Mouse (Mus musculus): Measurements from ENCODE around the gene Snapc5. TPM values are rescaled to one million over a fixed set of nuclear protein-coding genes. Genes with fewer than 3 reads are reported as not detected.

The Snapc5 gene
- polyA plus RNA-seq, 1 experiment from 2014 or later = 25.6 TPM

GRCm38 (mm10) chr9:64225805-64226204, 46.7 kb downstream of the Snapc5 start:
- Histone ChIP-seq H3K4me2 (ENCODE audit: low read length) (no peak overlapping the region), H3K4me3 (replicated peaks; ENCODE audit: low read depth, low read length) (no peak overlapping the region), H3K4me1 (ENCODE audit: control insufficient read depth, insufficient read depth, low read length) (no peaks in the 10 kb centered on the region), H3K27me3 (ENCODE audit: control insufficient read depth, insufficient read depth, low read length) (no peaks in the 10 kb centered on the region), H3K36me3 (ENCODE audit: control insufficient read depth, insufficient read depth, low read length) (no peaks in the 10 kb centered on the region), H3K27ac (replicated peaks; ENCODE audit: low read depth, low read length) (no peak overlapping the region), H3K9ac (replicated peaks; ENCODE audit: low read length) (no peak overlapping the region), H3K9me3 (ENCODE audit: control insufficient read depth, low read length) (no peaks in the 10 kb centered on the region)
- DNase-seq (no peak), ATAC-seq (ENCODE audit: low FRiP score, low TSS enrichment) (no peak)

- H3K36me3 ChIP-seq (ENCODE audit: control insufficient read depth, insufficient read depth, low read length) = no peaks in the 10 kb centered on the region
- H3K4me3 ChIP-seq (replicated peaks; ENCODE audit: low read depth, low read length) = no peak overlapping the region
- no peaks in the 10 kb centered on the region for H3K9me3 ChIP-seq (ENCODE audit: control insufficient read depth, low read length)
- H3K9ac ChIP-seq (replicated peaks; ENCODE audit: low read length) = no peak overlapping the region
- ATAC-seq (ENCODE audit: low FRiP score, low TSS enrichment) (no peak), DNase-seq (no peak)
- H3K4me2 ChIP-seq (ENCODE audit: low read length) = no peak overlapping the region
- no peak overlapping the region for H3K27ac ChIP-seq (replicated peaks; ENCODE audit: low read depth, low read length)
- H3K27me3 ChIP-seq (ENCODE audit: control insufficient read depth, insufficient read depth, low read length) = no peaks in the 10 kb centered on the region
- H3K4me1 ChIP-seq (ENCODE audit: control insufficient read depth, insufficient read depth, low read length) = no peaks in the 10 kb centered on the region
- WGBS = 90% methylated on average over 12 of the region's 12 CpGs
Observed at GRCm38 (mm10) chr9:64227736-64228135, 48.7 kb downstream of the Snapc5 start.

- Histone ChIP-seq H3K9me3 (ENCODE audit: control insufficient read depth, low read length) (no peaks in the 10 kb centered on the region), H3K27me3 (ENCODE audit: control insufficient read depth, insufficient read depth, low read length) (no peaks in the 10 kb centered on the region), H3K36me3 (ENCODE audit: control insufficient read depth, insufficient read depth, low read length) (no peaks in the 10 kb centered on the region), H3K4me2 (ENCODE audit: low read length) (no peak overlapping the region), H3K4me3 (replicated peaks; ENCODE audit: low read depth, low read length) (no peak overlapping the region), H3K9ac (replicated peaks; ENCODE audit: low read length) (no peak overlapping the region), H3K27ac (replicated peaks; ENCODE audit: low read depth, low read length) (no peak overlapping the region), H3K4me1 (ENCODE audit: control insufficient read depth, insufficient read depth, low read length) (no peaks in the 10 kb centered on the region)
- no peak for ATAC-seq (ENCODE audit: low FRiP score, low TSS enrichment)
- no peak for DNase-seq
Observed at GRCm38 (mm10) chr9:64228972-64229371, 49.9 kb downstream of the Snapc5 start.

GRCm38 (mm10) chr9:64231171-64231570, 52.1 kb downstream of the Snapc5 start:
- Histone ChIP-seq H3K27ac (replicated peaks; ENCODE audit: low read depth, low read length) (0 out of 2 replicates have a peak overlapping the region, but pooled peaks have one; percentile 5), H3K4me2 (ENCODE audit: low read length) (no peak overlapping the region), H3K27me3 (ENCODE audit: control insufficient read depth, insufficient read depth, low read length) (no peaks in the 10 kb centered on the region), H3K4me1 (ENCODE audit: control insufficient read depth, insufficient read depth, low read length) (no peaks in the 10 kb centered on the region), H3K9me3 (ENCODE audit: control insufficient read depth, low read length) (no peaks in the 10 kb centered on the region), H3K36me3 (ENCODE audit: control insufficient read depth, insufficient read depth, low read length) (no peaks in the 10 kb centered on the region), H3K4me3 (replicated peaks; ENCODE audit: low read depth, low read length) (no peak overlapping the region), H3K9ac (replicated peaks; ENCODE audit: low read length) (0 out of 2 replicates have a peak overlapping the region, but pooled peaks have one; percentile 6)
- WGBS = 85% methylated on average over 5 of the region's 5 CpGs
- no peak for DNase-seq
- ATAC-seq (ENCODE audit: low FRiP score, low TSS enrichment) = no peak

- Histone ChIP-seq H3K9me3 (ENCODE audit: control insufficient read depth, low read length) (no peaks in the 10 kb centered on the region), H3K9ac (replicated peaks; ENCODE audit: low read length) (0 out of 2 replicates have a peak overlapping the region, but pooled peaks have one; percentile 6), H3K4me3 (replicated peaks; ENCODE audit: low read depth, low read length) (no peak overlapping the region), H3K27ac (replicated peaks; ENCODE audit: low read depth, low read length) (no peak overlapping the region), H3K36me3 (ENCODE audit: control insufficient read depth, insufficient read depth, low read length) (no peaks in the 10 kb centered on the region), H3K27me3 (ENCODE audit: control insufficient read depth, insufficient read depth, low read length) (no peaks in the 10 kb centered on the region), H3K4me1 (ENCODE audit: control insufficient read depth, insufficient read depth, low read length) (no peaks in the 10 kb centered on the region), H3K4me2 (ENCODE audit: low read length) (no peak overlapping the region)
- ATAC-seq (ENCODE audit: low FRiP score, low TSS enrichment) (no peak), DNase-seq (no peak)
- WGBS = 84% methylated on average over 3 of the region's 3 CpGs
Observed at GRCm38 (mm10) chr9:64231674-64232073, 52.6 kb downstream of the Snapc5 start.

GRCm38 (mm10) chr9:64232257-64232957, 53.3 kb downstream of the Snapc5 start:
- no peak for ATAC-seq (ENCODE audit: low FRiP score, low TSS enrichment)
- H3K27ac ChIP-seq (replicated peaks; ENCODE audit: low read depth, low read length) = no peak overlapping the region

More at GRCm38 (mm10) chr9:64232257-64232957, 53.3 kb downstream of the Snapc5 start:
- H3K4me3 ChIP-seq (replicated peaks; ENCODE audit: low read depth, low read length) = no peak overlapping the region
- H3K36me3 ChIP-seq (ENCODE audit: control insufficient read depth, insufficient read depth, low read length) = no peaks in the 10 kb centered on the region
- H3K4me1 ChIP-seq (ENCODE audit: control insufficient read depth, insufficient read depth, low read length) = no peaks in the 10 kb centered on the region
- H3K9me3 ChIP-seq (ENCODE audit: control insufficient read depth, low read length) = no peaks in the 10 kb centered on the region
- no peak overlapping the region for H3K4me2 ChIP-seq (ENCODE audit: low read length)
- H3K27me3 ChIP-seq (ENCODE audit: control insufficient read depth, insufficient read depth, low read length) = no peaks in the 10 kb centered on the region
- 77% methylated on average over 9 of the region's 9 CpGs for WGBS
- no peak overlapping the region for H3K9ac ChIP-seq (replicated peaks; ENCODE audit: low read length)
- DNase-seq = no peak

Small RNAs within 50 kb of the gene (microRNA-seq; reads per million reads assigned to microRNA genes)
- gene Gm24106 = not detected

Other genes with a start within 250 kb of the Snapc5 start
- gene Smad6, start 157.2 kb upstream of the Snapc5 start, polyA plus RNA-seq (2014; fragmentation: Nextera tagmentation; extraction: Ambion mirVana) = 0.67 and 2.0 TPM in 2 replicates
- not detected in 2 replicates for gene Lctl, start 62.1 kb upstream of the Snapc5 start, polyA plus RNA-seq (2014; fragmentation: Nextera tagmentation; extraction: Ambion mirVana)
- 2.3 and 6.8 TPM in 2 replicates for gene Zwilch, start 6.2 kb upstream of the Snapc5 start, polyA plus RNA-seq (2014; fragmentation: Nextera tagmentation; extraction: Ambion mirVana)
- 640 and 695 TPM in 2 replicates for gene Rpl4, start 5.9 kb upstream of the Snapc5 start, polyA plus RNA-seq (2014; fragmentation: Nextera tagmentation; extraction: Ambion mirVana)
- gene Uchl4, start 55.9 kb downstream of the Snapc5 start, polyA plus RNA-seq (2014; fragmentation: Nextera tagmentation; extraction: Ambion mirVana) = 2.9 and 3.0 TPM in 2 replicates
- gene Map2k1, start 74.4 kb downstream of the Snapc5 start, polyA plus RNA-seq (2014; fragmentation: Nextera tagmentation; extraction: Ambion mirVana) = 46.4 and 50.7 TPM in 2 replicates
- gene Tipin, start 102.3 kb downstream of the Snapc5 start, polyA plus RNA-seq (2014; fragmentation: Nextera tagmentation; extraction: Ambion mirVana) = 79.8 and 103 TPM in 2 replicates
- gene Dis3l, start 162.0 kb downstream of the Snapc5 start, polyA plus RNA-seq (2014; fragmentation: Nextera tagmentation; extraction: Ambion mirVana) = 17.1 and 23.9 TPM in 2 replicates
- gene Megf11, start 206.4 kb downstream of the Snapc5 start, polyA plus RNA-seq (2014; fragmentation: Nextera tagmentation; extraction: Ambion mirVana) = 17.1 and 18.6 TPM in 2 replicates